Mouse (Mus musculus): Measurements from ENCODE around the gene Il12b.
"Not testable (repeated sequence)": the region's sequence is repeated elsewhere in the genome, so short reads cannot be mapped to it uniquely, and the experiment has no call there.

Il12b gene

GRCm38 (mm10) chr11:44413371-44413770, 13.5 kb downstream of the Il12b start:
- no peak for DNase-seq

DNA sequence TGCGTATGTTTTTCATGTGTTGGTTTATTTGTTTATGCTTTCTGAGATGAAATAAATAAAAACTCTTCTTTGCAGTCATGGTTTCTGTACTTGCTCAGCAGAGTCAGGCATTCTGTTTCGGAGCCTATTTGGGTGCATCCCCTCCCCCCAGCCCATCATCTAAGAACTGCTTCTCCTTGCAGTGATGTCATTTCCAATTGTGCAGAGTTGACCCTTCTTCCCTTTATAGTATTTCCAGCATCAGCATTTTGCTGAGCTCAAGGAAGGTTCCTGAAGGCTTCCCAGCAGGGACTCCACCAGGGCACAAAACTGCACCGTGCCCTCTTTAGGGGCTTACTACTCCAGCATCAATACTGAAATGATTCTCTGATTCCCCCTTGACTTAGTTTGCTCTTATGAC, 14.7 kb downstream of the Il12b start:
- no peak for DNase-seq

- no peak for DNase-seq
Measured at GRCm38 (mm10) chr11:44417403-44417802, 17.5 kb downstream of the Il12b start.

DNA sequence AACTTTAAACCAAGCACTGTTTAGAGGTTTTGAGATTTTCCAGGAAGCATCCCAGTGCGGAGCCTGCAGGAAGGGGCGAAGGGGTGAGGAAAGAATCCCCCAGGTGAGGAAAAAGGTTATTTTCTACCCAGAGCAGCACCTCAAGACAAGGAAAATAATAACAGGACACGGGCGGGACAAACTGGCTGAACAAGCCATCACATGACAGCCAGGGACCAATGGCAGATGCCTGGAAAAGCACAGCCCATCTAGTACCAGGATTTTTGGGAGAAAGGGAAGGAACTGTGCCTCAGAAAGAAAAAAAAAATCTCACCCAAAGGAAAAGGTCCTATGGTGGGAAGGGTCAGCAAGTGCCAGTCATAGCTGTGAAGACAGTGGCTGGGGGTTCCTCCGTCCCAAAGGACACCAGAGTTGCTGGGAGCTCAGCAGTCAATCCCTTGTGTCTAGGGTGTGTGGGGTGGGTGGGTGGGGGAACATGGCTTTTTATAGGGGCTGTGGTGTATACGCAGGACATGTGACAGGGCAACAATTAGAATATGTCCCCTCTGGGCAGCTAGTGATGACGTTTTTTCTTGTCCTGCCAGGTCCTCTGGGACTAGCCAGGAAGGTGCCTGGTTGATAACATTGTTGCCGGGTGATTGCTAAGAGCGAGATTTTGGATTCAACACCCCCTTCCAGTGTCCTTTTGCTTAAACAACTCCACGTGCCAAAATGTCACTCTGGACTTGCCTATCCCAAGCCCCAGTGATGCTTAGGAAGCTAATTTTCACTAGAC, 22.7 kb downstream of the Il12b start:
- no peak for DNase-seq

DNA sequence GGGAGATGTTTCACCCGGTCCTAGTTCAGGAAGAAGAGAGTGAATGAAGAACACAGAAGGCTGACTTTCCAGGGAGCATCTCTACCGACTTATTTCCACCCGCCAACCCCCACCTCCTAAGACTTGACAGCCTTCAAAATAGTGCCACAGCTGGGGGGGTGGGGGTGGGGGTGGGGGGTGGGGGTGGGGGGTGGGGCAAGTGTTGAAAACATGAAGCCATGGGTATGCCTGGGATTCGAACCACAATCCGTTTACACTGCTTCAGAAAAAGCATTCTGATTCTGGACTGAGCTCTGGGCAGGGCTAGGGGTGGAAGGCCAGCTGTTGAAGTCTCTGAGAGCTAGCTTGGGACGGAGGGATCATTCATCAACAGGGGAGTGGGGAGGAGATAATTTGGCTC, 23.4 kb downstream of the Il12b start:
- DNase-seq: no peak

DNA sequence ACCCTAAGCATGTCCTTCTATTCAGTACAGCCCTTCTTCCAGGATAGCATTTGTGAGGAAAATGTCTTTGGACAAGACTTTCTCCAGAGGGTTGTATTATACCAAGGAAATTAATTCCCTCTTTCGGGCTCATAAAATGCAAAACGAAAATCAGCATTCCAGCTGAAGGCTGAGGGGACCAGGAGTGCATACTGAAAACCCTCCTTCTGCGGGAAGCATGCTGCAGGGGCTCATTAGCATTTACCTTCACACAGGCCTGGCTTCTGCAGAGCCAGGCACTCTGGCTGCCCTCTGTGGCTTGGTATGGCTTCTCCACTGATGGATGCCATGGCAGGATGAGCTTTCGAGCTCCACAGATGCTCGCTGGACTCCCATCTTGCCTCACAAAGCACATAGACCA, 24.1 kb downstream of the Il12b start:
- DNase-seq: no peak

DNA sequence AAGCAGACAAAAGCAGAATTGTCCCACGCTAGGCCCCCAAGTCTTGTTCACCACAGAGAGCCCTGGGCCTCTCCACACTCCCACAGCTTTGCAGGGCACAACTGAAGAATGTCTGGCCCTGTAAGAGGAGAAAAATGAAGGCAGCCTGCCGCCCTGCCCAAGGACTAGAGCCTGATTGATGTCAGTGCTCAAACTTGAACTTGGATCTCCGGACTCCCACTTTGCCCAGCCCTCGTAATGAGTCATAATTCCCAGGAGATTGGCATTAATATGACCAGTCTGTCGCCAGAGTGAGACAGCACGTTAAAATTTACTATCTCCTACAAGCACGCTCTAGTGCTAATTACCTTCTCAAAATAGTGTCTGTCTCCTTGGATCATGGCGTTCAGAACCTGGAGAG, 25.1 kb downstream of the Il12b start:
- no peak for DNase-seq

DNA sequence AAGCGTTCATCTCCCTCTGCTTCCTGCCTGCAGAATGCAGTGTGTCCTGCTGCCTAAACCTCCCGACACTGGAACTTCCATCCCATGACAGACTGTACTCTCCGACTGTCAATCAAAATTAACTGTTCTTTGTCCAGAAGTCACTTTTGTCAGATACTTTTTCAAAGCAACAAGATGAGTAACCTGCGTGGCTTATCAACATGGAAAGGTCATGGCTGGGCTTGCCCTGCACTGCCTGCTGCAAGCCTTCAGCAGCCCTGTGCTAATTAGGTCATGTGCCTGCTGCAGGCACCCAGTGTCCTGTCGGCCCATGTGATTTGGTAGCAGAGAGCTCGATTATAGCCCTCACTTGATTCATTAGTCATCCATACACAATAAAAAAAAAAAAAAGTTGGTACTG, 25.8 kb downstream of the Il12b start:
- DNase-seq: no peak

GRCm38 (mm10) chr11:44427951-44428350, 28.1 kb downstream of the Il12b start:
- no peak for DNase-seq

DNA sequence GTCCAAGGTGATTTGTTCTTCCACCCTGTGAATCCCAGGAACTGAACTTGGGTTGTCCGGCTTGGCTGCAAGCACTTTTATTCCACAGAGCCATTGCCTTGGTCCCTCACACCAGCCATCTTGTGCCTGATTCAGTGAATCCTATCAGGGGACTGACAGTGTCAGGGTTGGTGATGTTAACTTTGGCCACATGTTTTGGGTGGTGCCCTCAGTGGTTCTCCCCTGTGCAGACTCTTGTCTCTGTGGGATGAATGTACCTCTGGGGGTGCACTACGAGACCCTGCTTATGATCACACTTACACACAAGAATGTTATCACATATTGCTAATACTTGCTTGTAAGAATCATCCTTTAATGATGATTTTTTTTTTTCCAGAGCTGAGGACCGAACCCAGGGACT, 30.2 kb downstream of the Il12b start:
- DNase-seq: no peak

- DNase-seq: no peak
Measured at GRCm38 (mm10) chr11:44437786-44438185, 37.9 kb downstream of the Il12b start.

DNA sequence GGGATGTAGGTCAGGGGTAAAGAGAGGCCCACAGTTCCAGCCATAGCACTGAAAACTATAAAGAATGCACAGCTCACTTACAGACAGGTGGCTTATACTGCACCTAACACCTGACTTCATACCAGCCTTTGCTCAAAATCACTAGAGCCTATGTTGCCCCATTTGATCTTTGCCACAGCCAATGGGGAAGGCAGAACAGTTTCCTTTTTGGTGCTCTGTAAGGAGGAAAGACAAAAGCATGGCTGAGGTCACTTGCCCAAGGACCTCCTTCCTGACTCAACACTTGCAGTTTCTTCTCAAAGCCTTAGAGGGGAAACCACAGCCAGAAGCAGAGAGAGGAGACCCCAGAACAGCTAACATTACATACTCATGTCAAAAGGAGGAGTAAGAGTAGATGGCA, 51.2 kb downstream of the Il12b start:
- DNase-seq: no peak

DNA sequence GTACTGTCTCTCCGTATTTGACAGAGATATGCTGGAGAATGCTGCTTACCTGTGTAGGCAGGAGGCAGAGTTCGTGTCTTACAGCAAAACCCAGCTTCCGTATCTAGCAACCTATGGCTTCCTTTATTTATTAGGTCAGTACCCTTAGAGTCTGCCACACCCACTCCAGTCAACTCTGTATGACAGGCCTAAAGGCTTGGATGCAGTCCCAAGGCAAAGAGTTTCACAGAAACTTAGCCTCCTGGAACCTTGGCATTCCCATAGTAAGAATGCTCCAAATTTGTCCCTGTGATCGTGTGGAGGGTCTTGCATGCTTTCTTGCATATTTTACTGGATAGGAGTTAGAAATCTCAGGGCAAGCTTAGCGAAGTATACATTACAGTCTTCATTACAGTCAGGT, 52.2 kb downstream of the Il12b start:
- DNase-seq: not testable (repeated sequence)

DNA sequence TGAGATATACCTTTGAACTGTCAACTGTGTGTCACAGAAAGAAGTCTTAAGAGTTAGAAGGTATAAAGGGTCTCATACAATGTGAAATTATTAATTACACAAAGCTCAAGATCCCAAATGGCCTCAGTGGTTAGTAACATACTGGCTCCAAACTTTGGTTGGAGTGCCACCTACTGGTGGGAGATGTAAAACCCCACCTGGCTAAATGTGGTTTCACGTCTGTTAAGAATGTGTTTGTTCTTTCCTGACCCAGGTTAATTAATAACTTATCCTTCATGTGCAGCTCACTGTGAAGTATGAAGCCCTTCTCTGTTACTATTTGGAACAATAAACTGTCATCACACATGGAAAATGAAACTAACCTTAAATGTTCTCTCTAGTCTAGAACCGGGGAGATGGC, 53.6 kb downstream of the Il12b start:
- DNase-seq: peak; percentile 27

GRCm38 (mm10) chr11:44461493-44461892, 61.6 kb downstream of the Il12b start:
- no peak for DNase-seq
